Mouse (Mus musculus) embryo, embryonic 10.5 days (tissue): ENCODE data around the gene Glyatl3.

ENCODE experiments used
- DNase-seq: peaks from one replicate; pipeline ENCODE4 v3.0.0-alpha.2; 2015; ENCODE audit warnings: low spot score

Gene Glyatl3

GRCm38 (mm10) chr17:40914250-40914649 lies at the start of gene Glyatl3:
Gene Glyatl3 (minus strand): TSS chr17:40914350.
- DNase-seq: no peak

GRCm38 (mm10) chr17:40948518-40948917 lies 34.4 kb upstream of the Glyatl3 start:
- DNase-seq: no peak

- peak; percentile 99 for DNase-seq
Measured at GRCm38 (mm10) chr17:40934420-40935231, 20.5 kb upstream of the Glyatl3 start, which contains the start of the genes Mut and Cenpq. Gene Mut (plus strand): TSS chr17:40934685. Gene Cenpq (minus strand): TSS chr17:40935047.

GRCm38 (mm10) chr17:40933985-40934384 lies 19.8 kb upstream of the Glyatl3 start:
- peak; percentile 24 for DNase-seq

GRCm38 (mm10) chr17:40915499-40915898 lies 1.3 kb upstream of the Glyatl3 start:
- DNase-seq: no peak

- DNase-seq: peak; percentile 13
Measured at GRCm38 (mm10) chr17:40904721-40905154, 9.4 kb downstream of the Glyatl3 start.

- peak; percentile 19 for DNase-seq
Measured at GRCm38 (mm10) chr17:40904056-40904597, 10.0 kb downstream of the Glyatl3 start.

- DNase-seq: no peak
Measured at GRCm38 (mm10) chr17:40903345-40903744, 10.8 kb downstream of the Glyatl3 start.

- DNase-seq: no peak
Measured at GRCm38 (mm10) chr17:40899783-40900363, 14.3 kb downstream of the Glyatl3 start.

GRCm38 (mm10) chr17:40896863-40897262 lies 17.3 kb downstream of the Glyatl3 start:
- DNase-seq: peak; percentile 66

GRCm38 (mm10) chr17:40887849-40888536 lies 26.2 kb downstream of the Glyatl3 start:
- no peak for DNase-seq

- DNase-seq: no peak
Measured at GRCm38 (mm10) chr17:40885155-40885554, 29.0 kb downstream of the Glyatl3 start.

- DNase-seq: no peak
Measured at GRCm38 (mm10) chr17:40882172-40882571, 32.0 kb downstream of the Glyatl3 start.

GRCm38 (mm10) chr17:40879924-40880691 lies 34.0 kb downstream of the Glyatl3 start, which contains the start of gene 9130008F23Rik:
Gene 9130008F23Rik (minus strand): TSS chr17:40880559.
- DNase-seq: peak; percentile 75

GRCm38 (mm10) chr17:40879528-40879923 lies 34.6 kb downstream of the Glyatl3 start:
- peak; percentile 12 for DNase-seq

GRCm38 (mm10) chr17:40877741-40878140 lies 36.4 kb downstream of the Glyatl3 start:
- no peak for DNase-seq

GRCm38 (mm10) chr17:40875568-40875967 lies 38.6 kb downstream of the Glyatl3 start:
- no peak for DNase-seq

- DNase-seq: no peak
Measured at GRCm38 (mm10) chr17:40874701-40875100, 39.4 kb downstream of the Glyatl3 start.

GRCm38 (mm10) chr17:40873582-40874011 lies 40.6 kb downstream of the Glyatl3 start:
- DNase-seq: no peak

- DNase-seq: no peak
Measured at GRCm38 (mm10) chr17:40872626-40873025, 41.5 kb downstream of the Glyatl3 start.
